Mouse (Mus musculus) layer of hippocampus, adult 6 months (tissue): ENCODE measurements around the gene 1700029F12Rik. TPM values are rescaled to one million over a fixed set of nuclear protein-coding genes. Genes with fewer than 3 reads are reported as not detected.

ENCODE experiments used
- long read RNA-seq, 2 experiments: library from polyadenylated mRNA; unstranded; transcript quantifications; one replicate each; pipeline ENCODE4 v2.0.0; 2019 to 2020
- polyA plus RNA-seq: library from polyadenylated mRNA; unstranded; fragments of <200 nt; fragmentation: Nextera tagmentation; gene quantifications from 2 replicates; pipeline ENCODE4 v1.2.3, GENCODE M21; 2021

Gene 1700029F12Rik
- polyA plus RNA-seq, result not detected in 2 replicates
- long read RNA-seq, experiment 1, result 0 reads
- long read RNA-seq, experiment 2, result 0 reads

DNA sequence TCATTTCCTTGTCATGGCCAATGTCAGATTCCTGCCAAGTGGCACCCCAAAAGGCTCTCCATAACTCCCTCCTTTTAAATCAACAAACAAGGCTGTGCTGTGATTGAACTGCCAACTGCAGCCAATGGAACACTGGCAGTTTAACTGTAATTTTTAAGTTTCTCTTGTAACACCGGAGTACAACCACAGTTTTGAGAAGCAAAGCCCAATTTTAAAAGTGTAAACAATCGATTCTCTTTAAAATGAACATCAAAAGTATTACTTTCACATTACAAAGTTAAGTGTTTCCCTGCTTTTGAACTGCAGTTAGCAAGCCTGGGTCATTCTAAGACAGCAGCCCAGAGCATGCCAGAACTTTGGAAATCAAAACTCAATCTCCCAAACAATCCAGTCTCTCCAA lies at the start of gene 1700029F12Rik:
1700029F12Rik (minus strand) TSS at position 101 of the 400 bp plus-strand sequence.

DNA sequence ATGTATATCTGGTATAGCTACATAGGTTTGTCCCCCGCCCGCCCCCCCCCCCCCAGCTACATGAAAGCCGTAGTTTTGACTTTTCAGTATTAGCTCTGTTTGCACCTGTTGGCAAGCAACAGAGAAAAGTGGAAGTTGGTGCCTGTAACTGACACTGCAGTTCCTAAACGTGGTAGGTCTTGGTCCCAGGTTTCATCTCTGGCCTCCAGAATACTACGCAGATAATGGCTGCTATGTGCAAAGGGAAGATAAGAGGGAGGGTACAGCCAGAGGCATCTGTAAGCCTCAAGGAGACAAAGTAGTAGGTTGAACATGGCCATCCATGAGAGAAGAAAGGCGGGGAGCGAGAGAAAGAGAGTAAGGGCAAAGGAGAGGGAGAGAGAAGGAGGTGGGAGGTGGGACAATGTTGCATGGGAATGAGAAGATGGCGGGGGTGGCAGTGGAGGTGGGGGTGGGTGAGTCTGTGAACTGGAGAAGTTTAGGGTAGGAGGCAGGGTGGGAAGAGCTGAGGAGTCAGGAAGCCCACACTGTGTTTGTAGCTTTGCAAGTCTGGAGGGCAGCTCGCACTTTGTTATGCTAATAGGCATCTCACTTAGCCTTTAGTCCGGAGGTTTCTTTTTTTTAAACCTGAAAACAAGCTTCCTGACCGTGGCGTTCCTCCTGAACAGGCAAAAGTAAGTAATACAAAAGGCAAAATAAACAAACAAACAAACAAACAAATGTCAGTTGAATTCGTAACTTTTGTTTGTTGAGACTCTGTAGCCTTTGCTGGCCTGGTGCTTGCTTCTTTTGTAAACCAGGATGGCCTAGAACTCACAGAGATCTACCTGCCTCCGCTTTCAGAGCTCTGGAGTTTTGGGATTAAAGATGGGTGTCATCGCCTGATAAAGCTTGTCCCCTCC lies 32.7 kb upstream of the 1700029F12Rik start, which contains the start of gene Fam169a:
Fam169a (plus strand) TSS at position 638 of the 902 bp plus-strand sequence.

Other genes starting within 250 kb of the 1700029F12Rik start
- gene Gcnt4, start 109.7 kb downstream of the 1700029F12Rik start, polyA plus RNA-seq, result 1.2 and 1.4 TPM in 2 replicates
- 10.2 and 12.4 TPM in 2 replicates for gene Fam169a, start 32.9 kb upstream of the 1700029F12Rik start, polyA plus RNA-seq
- gene Gm6169, start 64.9 kb upstream of the 1700029F12Rik start, polyA plus RNA-seq, result not detected in 2 replicates
- gene Gfm2, start 103.6 kb upstream of the 1700029F12Rik start, polyA plus RNA-seq, result 8.7 and 10.1 TPM in 2 replicates
- 33.9 and 36.0 TPM in 2 replicates for gene Nsa2, start 103.6 kb upstream of the 1700029F12Rik start, polyA plus RNA-seq
- gene Hexb, start 164.0 kb upstream of the 1700029F12Rik start, polyA plus RNA-seq, result 318 and 348 TPM in 2 replicates
- 72.0 and 102 TPM in 2 replicates for gene Enc1, start 206.7 kb upstream of the 1700029F12Rik start, polyA plus RNA-seq